8 mouse cellular contexts compared by ENCODE assay signal in genomic region chr7:99155311-99156289, GRCm38 (mm10). TPM values are rescaled to one million over a fixed set of nuclear protein-coding genes. Genes with fewer than 3 reads are reported as not detected.
DNase-seq lines count a peak whose midpoint lies in the region; ATAC-seq and TF ChIP-seq lines count a peak whose summit lies in the region.

No protein-coding gene starts in this region.

- intact Hi-C loops in left cerebral cortex, adult 2 months (cut with DNase I), result no loop called here

- TF ChIP-seq POLR2A in cerebellum, adult 2 months (IDR thresholded peaks at IDR 0.05; ENCODE audit: borderline replicate concordance, insufficient read depth, low read length), result no peak

- peaks cover 17% of the 10 kb centered on the region for H3K4me1 ChIP-seq in heart, embryonic 16.5 days (ENCODE audit: control insufficient read depth, insufficient read depth, low read length)
- H3K4me1 ChIP-seq in limb, embryonic 12.5 days (replicated peaks), result peaks cover 10% of the 10 kb centered on the region
- 0 out of 2 replicates have a peak, but pooled peaks cover 6% of the 10 kb centered on the region for H3K4me1 ChIP-seq in midbrain, embryonic 15.5 days
- H3K4me1 ChIP-seq in cerebellum, adult 2 months (ENCODE audit: control insufficient read depth, insufficient read depth, low read length), result no peaks in the 10 kb centered on the region

- no peak for TF ChIP-seq CTCF in cerebellum, adult 2 months (IDR thresholded peaks at IDR 0.05; ENCODE audit: borderline replicate concordance, insufficient read depth, low read depth, low read length)
- no peak for TF ChIP-seq CTCF in left cerebral cortex, adult 2 months (IDR thresholded peaks at IDR 0.05)

- H3K36me3 ChIP-seq in heart, embryonic 16.5 days (ENCODE audit: control insufficient read depth, insufficient read depth), result no peaks in the 10 kb centered on the region; the same call in 1 of the 2 replicates
- no peaks in the 10 kb centered on the region for H3K36me3 ChIP-seq in limb, embryonic 12.5 days
- no peaks in the 10 kb centered on the region for H3K36me3 ChIP-seq in midbrain, embryonic 15.5 days (replicated peaks)

- ATAC-seq in heart, embryonic 16.5 days (replicated peaks; ENCODE audit: extremely low read depth, insufficient read depth, low FRiP score), result peak; percentile 71
- peak; percentile 76 for ATAC-seq in limb, embryonic 12.5 days (ENCODE audit: insufficient number of reproducible peaks, insufficient read depth, low FRiP score, low TSS enrichment, low read depth)
- ATAC-seq in midbrain, embryonic 15.5 days (replicated peaks), result no peak

- 5% methylated on average over 17 of the region's 17 CpGs for WGBS in heart, embryonic 16.5 days
- WGBS in limb, embryonic 12.5 days, result 12% methylated on average over 17 of the region's 17 CpGs
- WGBS in midbrain, embryonic 15.5 days, result 22% methylated on average over 17 of the region's 17 CpGs
- 40% methylated on average over 17 of the region's 17 CpGs for WGBS in cerebellum, adult 2 months

- no peaks in the 10 kb centered on the region for H3K9me3 ChIP-seq in heart, embryonic 16.5 days (replicated peaks; ENCODE audit: control insufficient read depth, low read length)
- H3K9me3 ChIP-seq in limb, embryonic 12.5 days, result no peaks in the 10 kb centered on the region
- H3K9me3 ChIP-seq in midbrain, embryonic 15.5 days, result no peaks in the 10 kb centered on the region

- peak overlapping the region; percentile 38 for H3K4me3 ChIP-seq in heart, embryonic 16.5 days (ENCODE audit: low read length)
- H3K4me3 ChIP-seq in limb, embryonic 12.5 days (replicated peaks), result 0 out of 2 replicates have a peak overlapping the region, but pooled peaks have one; percentile 23
- no peak overlapping the region for H3K4me3 ChIP-seq in midbrain, embryonic 15.5 days
- no peak overlapping the region for H3K4me3 ChIP-seq in cerebellum, adult 2 months (replicated peaks; ENCODE audit: insufficient read depth, low read depth, low read length)
- H3K4me3 ChIP-seq in left cerebral cortex, adult 2 months, result no peak overlapping the region

- H3K27ac ChIP-seq in heart, embryonic 16.5 days (ENCODE audit: low read length), result peak overlapping the region; percentile 53
- 0 out of 2 replicates have a peak overlapping the region, but pooled peaks have one; percentile 50 for H3K27ac ChIP-seq in limb, embryonic 12.5 days
- H3K27ac ChIP-seq in midbrain, embryonic 15.5 days, result no peak overlapping the region
- no peak overlapping the region for H3K27ac ChIP-seq in cerebellum, adult 2 months (ENCODE audit: insufficient read depth, low read length)
- no peak overlapping the region for H3K27ac ChIP-seq in left cerebral cortex, adult 2 months

- H3K27me3 ChIP-seq in heart, embryonic 16.5 days (ENCODE audit: control insufficient read depth, insufficient read depth, low read length), result no peaks in the 10 kb centered on the region
- no peaks in the 10 kb centered on the region for H3K27me3 ChIP-seq in limb, embryonic 12.5 days
- H3K27me3 ChIP-seq in midbrain, embryonic 15.5 days (replicated peaks), result no peaks in the 10 kb centered on the region
- H3K27me3 ChIP-seq in cerebellum, adult 2 months (ENCODE audit: control insufficient read depth, insufficient read depth, low read length), result no peaks in the 10 kb centered on the region

- peak overlapping the region; percentile 62 for H3K9ac ChIP-seq in heart, embryonic 16.5 days (ENCODE audit: low read length)
- peak overlapping the region; percentile 50 for H3K9ac ChIP-seq in limb, embryonic 12.5 days (replicated peaks)
- no peak overlapping the region for H3K9ac ChIP-seq in midbrain, embryonic 15.5 days

- H3K4me2 ChIP-seq in heart, embryonic 16.5 days (ENCODE audit: low read depth, low read length), result peak overlapping the region; percentile 65
- H3K4me2 ChIP-seq in limb, embryonic 12.5 days, result peak overlapping the region; percentile 57
- H3K4me2 ChIP-seq in midbrain, embryonic 15.5 days, result peak overlapping the region; percentile 37

- DNase-seq in 416B (ENCODE audit: low read depth), result peak; percentile 81
- peak; percentile 51 to 61 for DNase-seq in adrenal gland, postnatal 36 days
- no peak for DNase-seq in layer of hippocampus, postnatal 36 days
- DNase-seq in cerebellum, adult 2 months, result no peak
- DNase-seq in left cerebral cortex, adult 2 months (ENCODE audit: extremely low spot score in 1 of 2, low spot score in 2 of 2), result no peak

RNA-seq across cellular contexts. Expression of gene Uvrag, which starts 14.7 kb away (rescaled TPM):
- 10 to 100 TPM; 31.2 to 36.3 TPM for total RNA-seq in adrenal gland, postnatal 36 days (2021)
- 16.3 and 17.3 TPM in 2 replicates for polyA plus RNA-seq in heart, embryonic 16.5 days (2015; fragmentation: Nextera tagmentation; extraction: Ambion mirVana)
- polyA plus RNA-seq in limb, embryonic 12.5 days (2016; fragmentation: Nextera tagmentation; extraction: Ambion mirVana), result 16.8 and 17.4 TPM in 2 replicates
- polyA plus RNA-seq in midbrain, embryonic 15.5 days (2015; fragmentation: Nextera tagmentation; extraction: Ambion mirVana), result 16.8 and 18.2 TPM in 2 replicates
- 10 to 100 TPM; 49.0 to 50.7 TPM for total RNA-seq in layer of hippocampus, postnatal 36 days (2021)
- 19.2 TPM in 2 replicates for polyA plus RNA-seq in cerebellum, adult 2 months (2012; rRNA removed)
- 10 to 100 TPM; 47.6 to 68.3 TPM for total RNA-seq in left cerebral cortex, adult 2 months (2021)

RNA-seq across cellular contexts. Expression of gene Dgat2, which starts 26.9 kb away (rescaled TPM):
- total RNA-seq in adrenal gland, postnatal 36 days (2021), result 100 to 1,000 TPM; 307 to 556 TPM
- 38.5 and 44.9 TPM in 2 replicates for polyA plus RNA-seq in heart, embryonic 16.5 days (2015; fragmentation: Nextera tagmentation; extraction: Ambion mirVana)
- 14.0 and 14.1 TPM in 2 replicates for polyA plus RNA-seq in limb, embryonic 12.5 days (2016; fragmentation: Nextera tagmentation; extraction: Ambion mirVana)
- 21.4 and 22.0 TPM in 2 replicates for polyA plus RNA-seq in midbrain, embryonic 15.5 days (2015; fragmentation: Nextera tagmentation; extraction: Ambion mirVana)
- total RNA-seq in layer of hippocampus, postnatal 36 days (2021), result 100 to 1,000 TPM in 1 of 2 experiments, 10 to 100 TPM in 1; 94.3 to 106 TPM
- polyA plus RNA-seq in cerebellum, adult 2 months (2012; rRNA removed), result 26.2 and 28.1 TPM in 2 replicates
- total RNA-seq in left cerebral cortex, adult 2 months (2021), result 10 to 100 TPM; 55.7 to 57.8 TPM

Comparison
In these comparisons a context has a peak if more than half of its experiments do, and no peak if none do; other contexts are left out.
1. DNase-seq: peak in 416B (single experiment) and adrenal gland, postnatal 36 days (2 of 2); none in layer of hippocampus, postnatal 36 days (0 of 2), cerebellum, adult 2 months (0 of 2) and left cerebral cortex, adult 2 months (0 of 2).
2. H3K27ac ChIP-seq: peak in heart, embryonic 16.5 days (single experiment) and limb, embryonic 12.5 days (single experiment); none in midbrain, embryonic 15.5 days (single experiment), cerebellum, adult 2 months (single experiment) and left cerebral cortex, adult 2 months (single experiment).
3. H3K4me3 ChIP-seq: peak in heart, embryonic 16.5 days (single experiment) and limb, embryonic 12.5 days (single experiment); none in midbrain, embryonic 15.5 days (single experiment), cerebellum, adult 2 months (single experiment) and left cerebral cortex, adult 2 months (single experiment).
4. Peak in every context shown above with its lines, with median percentiles within 50 percentile points of each other: H3K4me2 ChIP-seq.